Mouse (Mus musculus) left cerebral cortex, adult 9 months (tissue): ENCODE results near the gene Adk.
"Not testable (repeated sequence)": the region's sequence is repeated elsewhere in the genome, so short reads cannot be mapped to it uniquely, and the experiment has no call there.

ENCODE experiments used
- DNase-seq, 2 experiments: peaks; one replicate each; pipeline ENCODE4 v3.0.0; 2022; ENCODE audit warnings: low spot score in 2 of 2

Gene Adk

GRCm38 (mm10) chr14:21484199-21484598 lies 431.8 kb downstream of the Adk start:
- no peak for DNase-seq

- DNase-seq, result no peak
Observed at GRCm38 (mm10) chr14:21484693-21485092, 432.3 kb downstream of the Adk start.

GRCm38 (mm10) chr14:21485961-21486520 lies 433.7 kb downstream of the Adk start:
- no peak for DNase-seq

GRCm38 (mm10) chr14:21487135-21487534 lies 434.8 kb downstream of the Adk start:
- not testable (repeated sequence) for DNase-seq

GRCm38 (mm10) chr14:21488426-21489115 lies 436.2 kb downstream of the Adk start:
- not testable (repeated sequence) for DNase-seq

- DNase-seq, result no peak
Observed at GRCm38 (mm10) chr14:21489116-21489485, 436.7 kb downstream of the Adk start.

- DNase-seq, result no peak
Observed at GRCm38 (mm10) chr14:21490141-21490540, 437.8 kb downstream of the Adk start.
